Mouse (Mus musculus) hindbrain, embryonic 13.5 days (tissue): ENCODE data around the gene Plek. TPM values are rescaled to one million over a fixed set of nuclear protein-coding genes. Genes with fewer than 3 reads are reported as not detected.
"Not testable (repeated sequence)": the region's sequence is repeated elsewhere in the genome, so short reads cannot be mapped to it uniquely, and the experiment has no call there.

Experiments
- ATAC-seq: fragments of 200-750 bp; cut with Nextera tagmentation; 2 replicates; pipeline ENCODE4 v1.8.0; 2017; ENCODE audit warnings: moderate TSS enrichment; ENCODE audit not compliant: low FRiP score
- H3K27ac ChIP-seq: fragments of 300-500 bp; sonication (generic); 2 replicates; pipeline ENCODE4 v1.5.1; 2015; ENCODE audit warnings: inconsistent platforms, mild to moderate bottlenecking, moderate library complexity
- H3K27me3 ChIP-seq: fragments of 300-500 bp; sonication (generic); 2 replicates; pipeline ENCODE4 v1.6.1; 2015; ENCODE audit warnings: mild to moderate bottlenecking, inconsistent platforms
- H3K36me3 ChIP-seq: fragments of 300-500 bp; sonication (generic); 2 replicates; pipeline ENCODE4 v1.6.1; 2015; ENCODE audit warnings: mild to moderate bottlenecking, inconsistent platforms
- H3K4me1 ChIP-seq: fragments of 300-500 bp; sonication (generic); replicated peaks from 2 replicates; pipeline ENCODE4 v1.6.1; 2015; ENCODE audit warnings: inconsistent platforms
- H3K4me2 ChIP-seq: fragments of 300-500 bp; sonication (generic); 2 replicates; pipeline ENCODE4 v1.6.1; 2015; ENCODE audit warnings: inconsistent platforms, mild to moderate bottlenecking, moderate library complexity
- H3K4me3 ChIP-seq: fragments of 300-500 bp; sonication (generic); 2 replicates; pipeline ENCODE4 v1.5.1; 2015; ENCODE audit warnings: mild to moderate bottlenecking, inconsistent platforms
- H3K9ac ChIP-seq: fragments of 300-500 bp; sonication (generic); 2 replicates; pipeline ENCODE4 v1.6.1; 2015; ENCODE audit warnings: mild to moderate bottlenecking, inconsistent platforms
- H3K9me3 ChIP-seq: fragments of 300-500 bp; sonication (generic); 2 replicates; pipeline ENCODE4 v1.6.1; 2016; ENCODE audit warnings: inconsistent platforms
- WGBS: fragments of 180-500 bp; shearing (Covaris S2); methylation state at CpG from one replicate; pipeline ENCODE4 v1.1.7; 2015; 5-methylcytosine and 5-hydroxymethylcytosine counted together
- polyA plus RNA-seq: library from polyadenylated mRNA; unstranded; fragments of >200 nt; fragmentation: Nextera tagmentation; extraction: Ambion mirVana; gene quantifications from 2 replicates; pipeline ENCODE4 v1.2.1, GENCODE M21; 2015

Gene Plek
- 4.0 and 4.6 TPM in 2 replicates for polyA plus RNA-seq

- no peaks in the 10 kb centered on the region; the same call in 1 of the 2 replicates for H3K36me3 ChIP-seq
- H3K9ac ChIP-seq, result peak within 1 kb of the TSS; percentile 91
- H3K4me2 ChIP-seq, result peak within 1 kb of the TSS; percentile 72
- H3K9me3 ChIP-seq, result no peaks in the 10 kb centered on the region
- H3K4me1 ChIP-seq, result peaks cover 26% of the 10 kb centered on the region
- peak within 1 kb of the TSS; percentile 95 for H3K27ac ChIP-seq
- peak within 1 kb of the TSS; percentile 79 for H3K4me3 ChIP-seq
- no peaks in the 10 kb centered on the region for H3K27me3 ChIP-seq
- WGBS, result under 1% methylated on average over 37 of the region's 38 CpGs
- ATAC-seq, result peak; percentile 98
Observed at GRCm38 (mm10) chr11:17051545-17052475, at the start of gene Plek, which contains the start of gene Cnrip1. Gene Plek, minus strand, starts transcription at chr11:17052381. Gene Cnrip1, plus strand, starts transcription at chr11:17051586.

GRCm38 (mm10) chr11:17086106-17086505 lies 33.9 kb upstream of the Plek start:
- Histone ChIP-seq H3K9me3 (no peaks in the 10 kb centered on the region), H3K27me3 (no peaks in the 10 kb centered on the region), H3K4me3 (no peak overlapping the region), H3K27ac (no peak overlapping the region), H3K4me1 (no peaks in the 10 kb centered on the region), H3K9ac (no peak overlapping the region), H3K4me2 (no peak overlapping the region), H3K36me3 (peaks cover 5% of the 10 kb centered on the region; the same call in 1 of the 2 replicates)
- no peak for ATAC-seq
- 29% methylated on average over 5 of the region's 5 CpGs for WGBS

GRCm38 (mm10) chr11:17083866-17084265 lies 31.7 kb upstream of the Plek start:
- Histone ChIP-seq H3K36me3 (peaks cover 12% of the 10 kb centered on the region), H3K9me3 (no peaks in the 10 kb centered on the region), H3K4me1 (no peaks in the 10 kb centered on the region), H3K27ac (no peak overlapping the region), H3K4me2 (no peak overlapping the region), H3K27me3 (no peaks in the 10 kb centered on the region), H3K4me3 (no peak overlapping the region), H3K9ac (no peak overlapping the region)
- WGBS, result 77% methylated on average over 1 of the region's 1 CpGs
- no peak for ATAC-seq

- Histone ChIP-seq H3K9me3 (no peaks in the 10 kb centered on the region), H3K4me1 (no peaks in the 10 kb centered on the region), H3K36me3 (peaks cover 16% of the 10 kb centered on the region), H3K4me2 (no peak overlapping the region), H3K9ac (no peak overlapping the region), H3K27ac (no peak overlapping the region), H3K27me3 (no peaks in the 10 kb centered on the region), H3K4me3 (no peak overlapping the region)
- WGBS, result 95% methylated on average over 3 of the region's 3 CpGs
- no peak for ATAC-seq
Observed at GRCm38 (mm10) chr11:17083455-17083854, 31.3 kb upstream of the Plek start.

GRCm38 (mm10) chr11:17082953-17083352 lies 30.8 kb upstream of the Plek start:
- Histone ChIP-seq H3K4me2 (no peak overlapping the region), H3K9me3 (no peaks in the 10 kb centered on the region), H3K4me3 (no peak overlapping the region), H3K9ac (no peak overlapping the region), H3K27ac (no peak overlapping the region), H3K27me3 (no peaks in the 10 kb centered on the region), H3K36me3 (peaks cover 20% of the 10 kb centered on the region), H3K4me1 (no peaks in the 10 kb centered on the region)
- WGBS, result 49% methylated on average over 2 of the region's 2 CpGs
- 0 out of 2 replicates have a peak, but pooled peaks have one; percentile 54 for ATAC-seq

GRCm38 (mm10) chr11:17082086-17082485 lies 29.9 kb upstream of the Plek start:
- no peak overlapping the region for H3K4me3 ChIP-seq
- peaks cover 20% of the 10 kb centered on the region for H3K36me3 ChIP-seq
- no peaks in the 10 kb centered on the region for H3K9me3 ChIP-seq
- H3K4me1 ChIP-seq, result no peaks in the 10 kb centered on the region
- H3K4me2 ChIP-seq, result no peak overlapping the region
- 46% methylated on average over 3 of the region's 3 CpGs for WGBS
- no peak overlapping the region for H3K27ac ChIP-seq
- H3K27me3 ChIP-seq, result no peaks in the 10 kb centered on the region
- H3K9ac ChIP-seq, result no peak overlapping the region
- no peak for ATAC-seq

- Histone ChIP-seq H3K27ac (no peak overlapping the region), H3K4me3 (no peak overlapping the region), H3K36me3 (peaks cover 35% of the 10 kb centered on the region), H3K4me1 (no peaks in the 10 kb centered on the region), H3K9me3 (no peaks in the 10 kb centered on the region), H3K4me2 (no peak overlapping the region), H3K27me3 (no peaks in the 10 kb centered on the region), H3K9ac (no peak overlapping the region)
- 98% methylated on average over 2 of the region's 2 CpGs for WGBS
- no peak for ATAC-seq
Observed at GRCm38 (mm10) chr11:17075656-17076055, 23.5 kb upstream of the Plek start.

GRCm38 (mm10) chr11:17069360-17069759 lies 17.2 kb upstream of the Plek start:
- H3K4me1 ChIP-seq, H3K4me2 ChIP-seq, H3K9me3 ChIP-seq, H3K27ac ChIP-seq, H3K27me3 ChIP-seq, H3K4me3 ChIP-seq, ATAC-seq, H3K9ac ChIP-seq: not testable (repeated sequence)
- 97% methylated on average over 2 of the region's 2 CpGs for WGBS
- H3K36me3 ChIP-seq, result peaks cover 10% of the 10 kb centered on the region

GRCm38 (mm10) chr11:17052476-17053049 lies 382 bp upstream of the Plek start:
- peak overlapping the region; percentile 79 for H3K4me3 ChIP-seq
- H3K27ac ChIP-seq, result peak overlapping the region; percentile 95
- peak; percentile 22; the same call in 1 of the 2 replicates for ATAC-seq
- peaks cover 2% of the 10 kb centered on the region; the same call in 1 of the 2 replicates for H3K36me3 ChIP-seq
- H3K9ac ChIP-seq, result peak overlapping the region; percentile 91
- 13% methylated on average over 6 of the region's 6 CpGs for WGBS
- H3K27me3 ChIP-seq, result no peaks in the 10 kb centered on the region
- H3K4me1 ChIP-seq, result peaks cover 26% of the 10 kb centered on the region
- peak overlapping the region; percentile 72 for H3K4me2 ChIP-seq
- no peaks in the 10 kb centered on the region for H3K9me3 ChIP-seq

GRCm38 (mm10) chr11:17045806-17046205 lies 6.4 kb downstream of the Plek start:
- Histone ChIP-seq H3K4me2 (no peak overlapping the region), H3K36me3 (no peaks in the 10 kb centered on the region), H3K27ac (no peak overlapping the region), H3K27me3 (no peaks in the 10 kb centered on the region), H3K9ac (no peak overlapping the region), H3K4me1 (peaks cover under 1% of the 10 kb centered on the region; the same call in 1 of the 2 replicates), H3K4me3 (no peak overlapping the region), H3K9me3 (no peaks in the 10 kb centered on the region)
- WGBS, result 93% methylated on average over 2 of the region's 2 CpGs
- ATAC-seq, result no peak

GRCm38 (mm10) chr11:17023984-17024383 lies 28.2 kb downstream of the Plek start:
- no peaks in the 10 kb centered on the region for H3K36me3 ChIP-seq
- WGBS, result 84% methylated on average over 3 of the region's 3 CpGs
- H3K27me3 ChIP-seq, result no peaks in the 10 kb centered on the region
- H3K9me3 ChIP-seq, result peaks cover 4% of the 10 kb centered on the region; the same call in 1 of the 2 replicates
- H3K4me3 ChIP-seq, result no peak overlapping the region
- no peak for ATAC-seq
- H3K9ac ChIP-seq, result no peak overlapping the region
- H3K4me2 ChIP-seq, result no peak overlapping the region
- H3K27ac ChIP-seq, result no peak overlapping the region
- H3K4me1 ChIP-seq, result no peaks in the 10 kb centered on the region

GRCm38 (mm10) chr11:17023206-17023605 lies 29.0 kb downstream of the Plek start:
- H3K36me3 ChIP-seq, result 0 out of 2 replicates have a peak, but pooled peaks cover 3% of the 10 kb centered on the region
- H3K27me3 ChIP-seq, result no peaks in the 10 kb centered on the region
- H3K27ac ChIP-seq, result no peak overlapping the region
- no peak for ATAC-seq
- no peak overlapping the region for H3K4me2 ChIP-seq
- no peak overlapping the region for H3K4me3 ChIP-seq
- WGBS, result 86% methylated on average over 6 of the region's 6 CpGs
- H3K9ac ChIP-seq, result no peak overlapping the region
- no peaks in the 10 kb centered on the region for H3K4me1 ChIP-seq
- peaks cover 9% of the 10 kb centered on the region for H3K9me3 ChIP-seq
